Mouse (Mus musculus) liver, embryonic 14.5 days (tissue): ENCODE results near the gene Gatad2b.

Experiments
- CTCF ChIP-seq: IDR thresholded peaks from 2 replicates; pipeline ENCODE4 v1.5.1; 2016; ENCODE audit warnings: antibody characterized with exemption, low read depth, control low read depth
- EP300 ChIP-seq: IDR thresholded peaks from 2 replicates; pipeline ENCODE4 v1.6.1; 2016; ENCODE audit warnings: antibody characterized with exemption, low read depth

GRCm38 (mm10) chr3:90256731-90257530 is 36.0 kb upstream of the Gatad2b start:
- TF ChIP-seq CTCF, result no peak
- no peak for TF ChIP-seq EP300
